Mouse (Mus musculus) CH12.LX (cell line): Measurements from ENCODE around the gene Fbxo6. TPM values are rescaled to one million over a fixed set of nuclear protein-coding genes. Genes with fewer than 3 reads are reported as not detected.

Source experiments
- DNase-seq: peaks from one replicate; pipeline ENCODE4 v3.0.0-alpha.2; 2013; ENCODE audit errors: extremely low read depth
- H3K27ac ChIP-seq: 2 replicates; pipeline ENCODE4 v1.5.1; 2012; ENCODE audit warnings: low read depth, mild to moderate bottlenecking, control low read depth, moderate library complexity; ENCODE audit not compliant: insufficient read depth
- H3K27me3 ChIP-seq: replicated peaks from 2 replicates; pipeline ENCODE3; 2012; ENCODE audit warnings: inconsistent platforms
- H3K36me3 ChIP-seq, 2 experiments: replicated peaks in 1 of 2; 2 replicates each; pipeline versions ENCODE3 to v1.6.1; 2012; ENCODE audit warnings: inconsistent platforms in 1 of 2, low read length in 1 of 2, mild to moderate bottlenecking in 1 of 2, mixed read lengths in 1 of 2, moderate library complexity in 1 of 2; ENCODE audit not compliant: control insufficient read depth in 1 of 2, insufficient read depth in 1 of 2
- H3K4me1 ChIP-seq, 2 experiments: 2 replicates each; pipeline ENCODE4 v1.6.1; 2012; ENCODE audit warnings: inconsistent platforms in 1 of 2, moderate library complexity in 1 of 2; ENCODE audit not compliant: insufficient read depth in 2 of 2, control insufficient read depth in 1 of 2
- H3K4me2 ChIP-seq: 2 replicates; pipeline ENCODE4 v1.6.1; 2012; ENCODE audit warnings: low read depth, mild to moderate bottlenecking, control low read depth; ENCODE audit not compliant: poor library complexity, insufficient read depth, severe bottlenecking
- H3K4me3 ChIP-seq, 3 experiments: fragments of 150-350 bp in 1 of 3; sonication (generic) in 1 of 3; replicated peaks in 1 of 3; 2 replicates each; pipeline versions ENCODE3 to v1.5.1; 2011 to 2012; ENCODE audit warnings: low read depth in 2 of 3, low read length in 2 of 3, mild to moderate bottlenecking in 2 of 3, moderate library complexity in 2 of 3, control low read depth in 1 of 3, improper control_type of control experiment in 1 of 3, inconsistent platforms in 1 of 3, mixed read lengths in 1 of 3; ENCODE audit not compliant: poor library complexity in 1 of 3
- H3K79me2 ChIP-seq: replicated peaks from 2 replicates; pipeline ENCODE4 v1.6.1; 2012; ENCODE audit warnings: mild to moderate bottlenecking, moderate library complexity; ENCODE audit not compliant: control insufficient read depth, poor library complexity, insufficient read depth, severe bottlenecking; ENCODE audit errors: extremely low read depth
- H3K9ac ChIP-seq: 2 replicates; pipeline ENCODE4 v1.6.1; 2012; ENCODE audit warnings: low read depth, mild to moderate bottlenecking, control low read depth, moderate library complexity; ENCODE audit not compliant: insufficient read depth
- H3K9me3 ChIP-seq: replicated peaks from 2 replicates; pipeline ENCODE3; 2012; ENCODE audit warnings: low read length, inconsistent platforms, mixed read lengths
- CTCF ChIP-seq, 2 experiments: IDR thresholded peaks in 1 of 2; conservative IDR thresholded peaks in 1 of 2; 2 replicates each; pipeline ENCODE4 v1.5.1; 2011 to 2012; ENCODE audit warnings: low read depth in 2 of 2, low read length in 2 of 2, improper control_type of control experiment in 1 of 2, inconsistent platforms in 1 of 2, mild to moderate bottlenecking in 1 of 2, moderate library complexity in 1 of 2
- ELF1 ChIP-seq: IDR thresholded peaks from 2 replicates; pipeline ENCODE4 v1.6.1; 2014; ENCODE audit warnings: low read depth, mild to moderate bottlenecking, inconsistent platforms, low read length, improper control_type of control experiment
- JUND ChIP-seq: conservative IDR thresholded peaks from 2 replicates; pipeline ENCODE4 v1.6.1; 2011; ENCODE audit warnings: low read depth, low read length, improper control_type of control experiment
- KAT2A ChIP-seq: IDR thresholded peaks from 2 replicates; pipeline ENCODE4 v1.6.1; 2012; ENCODE audit warnings: low read length, improper control_type of control experiment, inconsistent platforms; ENCODE audit not compliant: insufficient replicate concordance
- MAFK ChIP-seq: IDR thresholded peaks from 2 replicates; pipeline ENCODE4 v1.6.1; 2011; ENCODE audit warnings: low read length, improper control_type of control experiment; ENCODE audit not compliant: insufficient replicate concordance
- MAX ChIP-seq: IDR thresholded peaks from 2 replicates; pipeline ENCODE4 v1.6.1; 2011; ENCODE audit warnings: low read length, improper control_type of control experiment
- MAZ ChIP-seq: IDR thresholded peaks from 2 replicates; pipeline ENCODE4 v1.6.1; 2012; ENCODE audit warnings: low read depth, mild to moderate bottlenecking, inconsistent platforms, low read length, improper control_type of control experiment, moderate library complexity
- MEF2A ChIP-seq: IDR thresholded peaks from 2 replicates; pipeline ENCODE4 v1.6.1; 2014; ENCODE audit warnings: low read depth, mild to moderate bottlenecking, inconsistent platforms, low read length, improper control_type of control experiment, borderline replicate concordance
- MXI1 ChIP-seq: IDR thresholded peaks from 2 replicates; pipeline ENCODE4 v1.6.1; 2011; ENCODE audit warnings: mild to moderate bottlenecking, low read depth, low read length, improper control_type of control experiment
- MYC ChIP-seq: IDR thresholded peaks from 2 replicates; pipeline ENCODE4 v1.6.1; 2011; ENCODE audit warnings: low read depth, mild to moderate bottlenecking, improper control_type of control experiment, low read length
- NELFE ChIP-seq: IDR thresholded peaks from 2 replicates; pipeline ENCODE4 v1.6.1; 2011; ENCODE audit warnings: low read depth, low read length, improper control_type of control experiment
- NRF1 ChIP-seq: IDR thresholded peaks from 2 replicates; pipeline ENCODE4 v1.6.1; 2014; ENCODE audit warnings: low read depth, mild to moderate bottlenecking, inconsistent platforms, low read length, improper control_type of control experiment, moderate library complexity
- POLR2AphosphoS2 ChIP-seq: IDR thresholded peaks from 2 replicates; pipeline ENCODE4 v1.6.1; 2011; ENCODE audit warnings: low read depth, low read length, improper control_type of control experiment
- RCOR1 ChIP-seq: conservative IDR thresholded peaks from 2 replicates; pipeline ENCODE4 v1.6.1; 2012; ENCODE audit warnings: low read depth, mild to moderate bottlenecking, inconsistent platforms, low read length, improper control_type of control experiment
- TCF12 ChIP-seq: IDR thresholded peaks from 2 replicates; pipeline ENCODE4 v1.6.1; 2014; ENCODE audit warnings: low read depth, mild to moderate bottlenecking, inconsistent platforms, low read length, improper control_type of control experiment
- USF1 ChIP-seq: IDR thresholded peaks from 2 replicates; pipeline ENCODE4 v1.6.1; 2014; ENCODE audit warnings: low read depth, mild to moderate bottlenecking, inconsistent platforms, low read length, improper control_type of control experiment
- USF2 ChIP-seq: conservative IDR thresholded peaks from 2 replicates; pipeline ENCODE4 v1.6.1; 2011; ENCODE audit warnings: low read depth, low read length, improper control_type of control experiment
- ZC3H11A ChIP-seq: IDR thresholded peaks from 2 replicates; pipeline ENCODE4 v1.6.1; 2012; ENCODE audit warnings: low read depth, mild to moderate bottlenecking, inconsistent platforms, low read length, improper control_type of control experiment
- ZKSCAN1 ChIP-seq: IDR thresholded peaks from 2 replicates; pipeline ENCODE4 v1.6.1; 2012; ENCODE audit warnings: low read depth, inconsistent platforms, low read length, improper control_type of control experiment, borderline replicate concordance
- ZMIZ1 ChIP-seq: IDR thresholded peaks from 2 replicates; pipeline ENCODE4 v1.6.1; 2012; ENCODE audit warnings: low read depth, mild to moderate bottlenecking, inconsistent platforms, low read length, improper control_type of control experiment
- ZNF384 ChIP-seq: IDR thresholded peaks from 2 replicates; pipeline ENCODE4 v1.6.1; 2012; ENCODE audit warnings: low read depth, low read length, improper control_type of control experiment, inconsistent platforms
- dilution Hi-C: fragments of 300-500 bp; cut with MboI; formaldehyde crosslinking; loops from 2 replicates; pipeline ENCODE4 v1.14.3; 2020; ENCODE audit warnings: low sequenced_read_pairs; ENCODE audit not compliant: extremely low pct_unique_long_range_greater_than_20kb, extremely low pct_ligation_motif_present
- in situ Hi-C: fragments of 300-500 bp; cut with MboI; formaldehyde crosslinking; loops from 3 replicates; pipeline ENCODE4 v1.14.3; 2019; ENCODE audit warnings: low sequenced_read_pairs, low pct_ligation_motif_present, low pct_unique_long_range_greater_than_20kb, mixed read lengths
- polyA plus RNA-seq: library from polyadenylated mRNA; unstranded; fragments of >175 nt; gene quantifications from 2 replicates; pipeline ENCODE4 v1.2.1, GENCODE M21; 2012; ENCODE audit warnings: low read depth; ENCODE audit not compliant: insufficient read length
- total RNA-seq, 2 experiments: library from RNA; depleted of rRNA; stranded (reverse); fragments of 300-350 nt in 1 of 2; fragments of >200 nt in 1 of 2; gene quantifications; 2 replicates each; pipeline ENCODE4 v1.2.3; 2012 to 2014

Fbxo6 gene
- total and polyA plus RNA-seq, 3 experiments: 20.8 to 32.5 (median 25.7) TPM

DNA sequence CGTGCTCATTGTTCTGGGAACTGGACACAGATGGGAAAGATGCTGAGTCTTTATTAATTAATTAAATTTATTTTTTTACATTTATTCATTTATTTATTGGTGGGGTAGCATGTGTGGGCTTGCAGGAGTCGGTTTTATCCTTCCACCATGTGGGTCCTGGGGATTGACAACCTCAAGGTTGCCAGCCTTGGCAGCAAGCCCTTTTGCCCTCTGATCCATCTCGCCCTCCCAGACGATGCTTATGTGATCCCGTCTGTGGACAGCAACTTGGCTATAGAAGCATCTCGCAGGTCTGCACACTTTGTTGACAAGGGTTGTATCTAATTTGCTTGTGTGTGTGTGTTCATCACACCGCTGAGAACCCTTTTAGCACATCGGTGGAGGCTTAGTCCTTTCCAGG is 14.4 kb downstream of the Fbxo6 start:
- dilution Hi-C loops (no loop called here), in situ Hi-C loops (no loop called here)
- Histone ChIP-seq H3K36me3 (no peaks in the 10 kb centered on the region), H3K4me2 (no peak overlapping the region), H3K4me3 (no peak overlapping the region), H3K9me3 (no peaks in the 10 kb centered on the region), H3K27ac (no peak overlapping the region), H3K79me2 (no peaks in the 10 kb centered on the region; the same call in 1 of the 2 replicates), H3K9ac (no peak overlapping the region)
- no peak for DNase-seq
- TF ChIP-seq RCOR1 (no peak), ZNF384 (no peak), MXI1 (no peak), ZC3H11A (no peak), NELFE (no peak), USF2 (no peak), MYC (no peak), JUND (no peak), MAZ (no peak), ZKSCAN1 (no peak), TCF12 (no peak), MEF2A (no peak), NRF1 (no peak), ZMIZ1 (no peak), POLR2AphosphoS2 (no peak), MAX (no peak), ELF1 (no peak), KAT2A (no peak)
- TF ChIP-seq, all 38 proteins: peak for 0
- H3K4me1 ChIP-seq: peaks cover 2 to 6% of the 10 kb centered on the region in 2 experiments; a peak in 2 of 4 replicates
- peaks cover 48% of the 10 kb centered on the region for H3K27me3 ChIP-seq

DNA sequence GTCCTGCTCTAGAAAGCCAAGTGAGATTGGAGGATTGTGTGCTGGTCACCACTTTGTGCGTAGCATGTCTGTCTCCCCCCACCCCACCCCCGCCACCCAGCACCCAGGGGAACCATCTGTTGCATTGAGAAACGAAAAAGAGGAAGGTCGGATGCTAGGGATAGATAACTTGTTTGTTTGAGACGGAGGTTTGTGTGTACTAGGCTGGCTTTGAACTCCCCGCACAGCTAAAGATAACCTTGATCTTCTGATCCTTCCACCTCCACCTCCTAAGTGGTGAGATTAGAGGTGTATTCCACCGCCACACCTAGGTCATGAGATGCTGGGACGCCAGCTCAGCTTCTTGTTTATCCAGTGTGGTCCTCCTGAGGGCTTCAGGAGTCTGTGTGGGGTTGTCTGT is 17.0 kb downstream of the Fbxo6 start:
- dilution Hi-C loops: no loop called here
- H3K27ac ChIP-seq: no peak overlapping the region
- no peak overlapping the region for H3K4me3 ChIP-seq

More for the DNA sequence above, 17.0 kb downstream of the Fbxo6 start:
- in situ Hi-C loops: no loop called here
- Histone ChIP-seq H3K36me3 (no peaks in the 10 kb centered on the region), H3K4me2 (no peak overlapping the region), H3K79me2 (no peaks in the 10 kb centered on the region), H3K27me3 (peaks cover 71% of the 10 kb centered on the region), H3K4me1 (peaks cover 6% of the 10 kb centered on the region in 2 experiments), H3K9me3 (no peaks in the 10 kb centered on the region), H3K9ac (no peak overlapping the region)
- TF ChIP-seq MYC (no peak), CTCF (conservative IDR thresholded peaks at IDR 0.05 in 1 of 2, IDR thresholded peaks at IDR 0.05 in 1 of 2; ENCODE audit: low read depth in 2 of 2, low read length in 2 of 2) (no peak), MAFK (no peak), USF1 (no peak)
- DNase-seq: no peak
